Mouse (Mus musculus): Measurements from ENCODE around the gene Cnnm4. TPM values are rescaled to one million over a fixed set of nuclear protein-coding genes. Genes with fewer than 3 reads are reported as not detected.

Cnnm4 gene
- total RNA-seq (2014; rRNA removed) (15.6 and 16.8 TPM in 2 replicates), polyA plus RNA-seq (2015; fragmentation: Nextera tagmentation; extraction: Ambion mirVana) (10.6 and 11.0 TPM in 2 replicates)

DNA sequence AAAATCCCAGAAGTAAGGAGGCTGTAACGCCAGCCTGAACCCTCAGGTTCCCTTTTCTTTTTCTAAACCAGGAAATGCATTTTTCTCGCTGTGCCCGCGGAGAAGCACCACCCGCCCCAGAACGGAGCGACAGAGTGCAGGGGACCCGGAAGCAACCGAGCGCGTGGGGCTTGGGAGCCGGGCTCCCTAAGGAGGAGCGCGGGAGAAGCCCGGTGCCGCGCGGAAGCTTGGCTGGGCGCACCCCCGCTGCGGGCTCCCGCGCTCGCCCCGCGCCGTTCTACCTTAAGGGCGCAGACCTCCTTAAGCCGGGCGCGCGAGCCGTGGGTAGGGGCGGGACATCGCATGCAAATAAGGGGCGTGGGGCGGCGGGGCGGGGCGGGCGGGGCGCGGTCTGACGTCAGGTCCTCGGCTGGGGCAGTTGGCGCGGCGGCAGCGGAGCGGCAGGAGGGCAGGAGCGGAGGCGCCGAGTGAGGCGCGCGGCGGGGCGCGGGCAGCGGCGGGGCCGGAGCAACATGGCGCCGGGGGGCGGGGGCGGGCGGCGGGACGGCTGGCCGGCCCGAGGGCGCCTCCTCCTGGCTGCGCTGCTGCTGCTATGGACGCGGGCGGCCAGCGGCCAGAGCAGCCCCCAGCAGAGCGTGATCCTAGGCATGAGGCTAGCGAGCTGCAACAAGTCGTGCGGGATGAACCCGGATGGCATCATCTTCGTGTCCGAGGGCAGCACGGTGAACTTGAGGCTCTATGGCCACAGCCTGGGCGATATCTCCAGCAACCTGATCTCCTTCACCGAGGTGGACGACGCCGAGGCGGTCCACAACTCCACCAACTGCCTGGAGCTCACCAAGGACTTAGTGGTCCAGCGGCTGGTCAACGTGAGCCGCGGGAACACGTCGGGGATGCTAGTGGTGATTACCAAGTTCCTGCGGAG, at the start of gene Cnnm4:
TSS of gene Cnnm4 (plus strand) at position 440 of the 925 bp plus-strand sequence.
- Histone ChIP-seq H3K9me3 (ENCODE audit: low read length) (no peaks in the 10 kb centered on the region), H3K36me3 (ENCODE audit: insufficient read depth, low read length) (no peaks in the 10 kb centered on the region), H3K9ac (replicated peaks; ENCODE audit: low read length, poor library complexity, severe bottlenecking) (peak within 1 kb of the TSS; percentile 71), H3K4me2 (ENCODE audit: low read depth, low read length, poor library complexity, severe bottlenecking) (peak within 1 kb of the TSS; percentile 65), H3K4me3 (ENCODE audit: low read depth, low read length) (peak within 1 kb of the TSS; percentile 69), H3K27ac (ENCODE audit: low read depth, low read length) (peak within 1 kb of the TSS; percentile 62), H3K27me3 (ENCODE audit: insufficient read depth, low read length) (no peaks in the 10 kb centered on the region), H3K4me1 (ENCODE audit: insufficient read depth, low read length) (peaks cover 30% of the 10 kb centered on the region)
- WGBS, result under 1% methylated on average over 76 of the region's 98 CpGs
- peak; percentile 86 for ATAC-seq (ENCODE audit: low FRiP score)
- peak; percentile 42 for TF ChIP-seq CTCF (IDR thresholded peaks at IDR 0.05)
- peak; percentile 82 for DNase-seq (ENCODE audit: low spot score)

- Histone ChIP-seq H3K9me3 (ENCODE audit: low read length) (no peaks in the 10 kb centered on the region), H3K9ac (replicated peaks; ENCODE audit: low read length, poor library complexity, severe bottlenecking) (no peak overlapping the region), H3K4me2 (ENCODE audit: low read depth, low read length, poor library complexity, severe bottlenecking) (no peak overlapping the region), H3K27me3 (ENCODE audit: insufficient read depth, low read length) (no peaks in the 10 kb centered on the region), H3K4me1 (ENCODE audit: insufficient read depth, low read length) (no peaks in the 10 kb centered on the region), H3K36me3 (ENCODE audit: insufficient read depth, low read length) (peaks cover 74% of the 10 kb centered on the region), H3K27ac (ENCODE audit: low read depth, low read length) (no peak overlapping the region), H3K4me3 (ENCODE audit: low read depth, low read length) (no peak overlapping the region)
- ATAC-seq (ENCODE audit: low FRiP score) (no peak), DNase-seq (ENCODE audit: low spot score) (no peak)
- TF ChIP-seq CTCF (IDR thresholded peaks at IDR 0.05), result no peak
- WGBS, result 93% methylated on average over 2 of the region's 2 CpGs
These were observed 41.9 kb upstream of the Cnnm4 start for GRCm38 (mm10) chr1:36429511-36429910.

DNA sequence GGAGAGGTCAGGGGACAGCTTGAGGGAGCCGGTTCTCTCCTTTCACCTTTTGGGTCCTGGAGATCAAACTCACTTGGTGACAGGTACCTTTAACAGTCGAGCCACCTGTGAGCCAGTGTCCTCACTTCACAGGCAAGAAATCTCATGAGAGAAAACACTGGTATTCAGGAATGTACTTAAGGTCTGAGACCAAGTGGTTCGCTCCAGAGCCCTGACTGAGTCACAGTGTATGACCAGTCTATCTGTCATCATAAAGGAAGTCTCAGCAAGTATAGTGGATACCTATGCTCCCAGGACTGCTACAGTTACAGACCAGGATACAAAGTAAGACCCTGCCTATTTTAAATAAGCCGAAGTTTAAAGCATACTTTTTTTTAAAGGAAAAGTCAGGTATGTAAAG, 38.4 kb upstream of the Cnnm4 start:
- no peak for ATAC-seq (ENCODE audit: low FRiP score)
- no peak overlapping the region for H3K4me3 ChIP-seq (ENCODE audit: low read depth, low read length)
- H3K27me3 ChIP-seq (ENCODE audit: insufficient read depth, low read length), result no peaks in the 10 kb centered on the region
- H3K9ac ChIP-seq (replicated peaks; ENCODE audit: low read length, poor library complexity, severe bottlenecking), result no peak overlapping the region
- H3K36me3 ChIP-seq (ENCODE audit: insufficient read depth, low read length), result peaks cover 62% of the 10 kb centered on the region
- H3K9me3 ChIP-seq (ENCODE audit: low read length), result no peaks in the 10 kb centered on the region
- H3K4me2 ChIP-seq (ENCODE audit: low read depth, low read length, poor library complexity, severe bottlenecking), result no peak overlapping the region
- no peak for TF ChIP-seq CTCF (IDR thresholded peaks at IDR 0.05)
- H3K27ac ChIP-seq (ENCODE audit: low read depth, low read length), result no peak overlapping the region
- DNase-seq (ENCODE audit: low spot score), result no peak
- 93% methylated on average over 4 of the region's 4 CpGs for WGBS
- H3K4me1 ChIP-seq (ENCODE audit: insufficient read depth, low read length), result no peaks in the 10 kb centered on the region

DNA sequence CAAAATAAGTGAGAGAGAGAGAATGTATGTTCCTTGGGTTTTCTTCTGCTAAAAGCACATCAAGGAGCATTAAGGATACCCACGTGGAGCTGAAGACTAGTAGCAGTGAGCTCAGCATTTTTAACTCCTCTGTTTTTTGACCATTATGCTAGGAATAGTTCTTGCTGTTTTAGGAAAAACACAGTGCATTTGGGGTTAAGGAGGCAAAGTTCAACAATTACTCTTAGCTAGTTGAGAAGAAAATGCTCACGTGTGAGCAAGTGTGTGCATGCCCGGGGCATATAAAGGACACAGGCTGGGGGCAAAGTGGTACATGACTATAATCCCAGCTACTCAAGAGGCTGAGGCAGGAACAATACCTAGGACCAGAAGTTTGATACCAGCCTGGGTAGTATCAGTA, 37.8 kb upstream of the Cnnm4 start:
- ATAC-seq (ENCODE audit: low FRiP score) (no peak), DNase-seq (ENCODE audit: low spot score) (no peak)
- no peak overlapping the region for H3K9ac ChIP-seq (replicated peaks; ENCODE audit: low read length, poor library complexity, severe bottlenecking)
- H3K4me1 ChIP-seq (ENCODE audit: insufficient read depth, low read length), result no peaks in the 10 kb centered on the region
- H3K4me2 ChIP-seq (ENCODE audit: low read depth, low read length, poor library complexity, severe bottlenecking), result no peak overlapping the region
- peaks cover 62% of the 10 kb centered on the region for H3K36me3 ChIP-seq (ENCODE audit: insufficient read depth, low read length)
- 95% methylated on average over 3 of the region's 3 CpGs for WGBS
- H3K4me3 ChIP-seq (ENCODE audit: low read depth, low read length), result no peak overlapping the region
- H3K9me3 ChIP-seq (ENCODE audit: low read length), result no peaks in the 10 kb centered on the region
- TF ChIP-seq CTCF (IDR thresholded peaks at IDR 0.05), result no peak
- H3K27ac ChIP-seq (ENCODE audit: low read depth, low read length), result no peak overlapping the region
- H3K27me3 ChIP-seq (ENCODE audit: insufficient read depth, low read length), result no peaks in the 10 kb centered on the region

- Histone ChIP-seq H3K36me3 (ENCODE audit: insufficient read depth, low read length) (peaks cover 61% of the 10 kb centered on the region), H3K9ac (replicated peaks; ENCODE audit: low read length, poor library complexity, severe bottlenecking) (no peak overlapping the region), H3K27ac (ENCODE audit: low read depth, low read length) (no peak overlapping the region), H3K4me2 (ENCODE audit: low read depth, low read length, poor library complexity, severe bottlenecking) (no peak overlapping the region), H3K27me3 (ENCODE audit: insufficient read depth, low read length) (no peaks in the 10 kb centered on the region), H3K9me3 (ENCODE audit: low read length) (no peaks in the 10 kb centered on the region), H3K4me1 (ENCODE audit: insufficient read depth, low read length) (no peaks in the 10 kb centered on the region), H3K4me3 (ENCODE audit: low read depth, low read length) (no peak overlapping the region)
- DNase-seq (ENCODE audit: low spot score), result no peak
- 79% methylated on average over 4 of the region's 4 CpGs for WGBS
- no peak for TF ChIP-seq CTCF (IDR thresholded peaks at IDR 0.05)
- ATAC-seq (ENCODE audit: low FRiP score), result no peak
These were observed 36.3 kb upstream of the Cnnm4 start for GRCm38 (mm10) chr1:36435071-36435470.

DNA sequence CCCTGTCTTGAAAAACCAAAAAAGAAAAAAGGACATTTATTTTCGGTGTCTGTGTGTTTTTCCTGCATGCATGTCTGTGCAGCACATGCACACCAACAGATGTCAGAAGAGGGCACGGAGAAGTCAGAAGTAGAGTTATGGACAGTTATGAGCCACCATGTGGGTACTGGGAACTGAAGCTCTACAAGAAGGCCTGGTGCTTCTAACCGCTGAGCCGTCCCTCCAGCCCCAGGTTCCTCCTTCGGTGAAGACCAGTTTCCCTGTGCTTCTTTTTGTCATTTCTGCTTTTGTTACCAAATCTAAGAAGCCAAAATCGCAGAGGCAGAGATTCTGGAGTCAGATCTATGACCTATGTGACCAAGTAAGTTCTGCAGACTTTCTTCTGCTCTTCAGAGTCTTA, 34.9 kb upstream of the Cnnm4 start:
- Histone ChIP-seq H3K27ac (ENCODE audit: low read depth, low read length) (no peak overlapping the region), H3K27me3 (ENCODE audit: insufficient read depth, low read length) (no peaks in the 10 kb centered on the region), H3K4me1 (ENCODE audit: insufficient read depth, low read length) (no peaks in the 10 kb centered on the region), H3K4me2 (ENCODE audit: low read depth, low read length, poor library complexity, severe bottlenecking) (no peak overlapping the region), H3K36me3 (ENCODE audit: insufficient read depth, low read length) (peaks cover 53% of the 10 kb centered on the region), H3K9me3 (ENCODE audit: low read length) (no peaks in the 10 kb centered on the region), H3K9ac (replicated peaks; ENCODE audit: low read length, poor library complexity, severe bottlenecking) (no peak overlapping the region), H3K4me3 (ENCODE audit: low read depth, low read length) (no peak overlapping the region)
- DNase-seq (ENCODE audit: low spot score) (no peak), ATAC-seq (ENCODE audit: low FRiP score) (no peak)
- 96% methylated on average over 6 of the region's 6 CpGs for WGBS
- no peak for TF ChIP-seq CTCF (IDR thresholded peaks at IDR 0.05)

All from midbrain, postnatal 0 days (tissue).